Mouse (Mus musculus) bone marrow macrophage, adult 2 months (primary cell): ENCODE data around the gene Hist2h2ac.

ENCODE experiments used
- CTCF ChIP-seq: IDR thresholded peaks from 2 replicates; pipeline ENCODE4 v1.5.1; 2012; ENCODE audit warnings: low read depth, mild to moderate bottlenecking, low read length, moderate library complexity
- POLR2A ChIP-seq: IDR thresholded peaks from 2 replicates; pipeline ENCODE4 v1.6.1; 2012; ENCODE audit warnings: mild to moderate bottlenecking, low read depth, low read length, borderline replicate concordance

DNA sequence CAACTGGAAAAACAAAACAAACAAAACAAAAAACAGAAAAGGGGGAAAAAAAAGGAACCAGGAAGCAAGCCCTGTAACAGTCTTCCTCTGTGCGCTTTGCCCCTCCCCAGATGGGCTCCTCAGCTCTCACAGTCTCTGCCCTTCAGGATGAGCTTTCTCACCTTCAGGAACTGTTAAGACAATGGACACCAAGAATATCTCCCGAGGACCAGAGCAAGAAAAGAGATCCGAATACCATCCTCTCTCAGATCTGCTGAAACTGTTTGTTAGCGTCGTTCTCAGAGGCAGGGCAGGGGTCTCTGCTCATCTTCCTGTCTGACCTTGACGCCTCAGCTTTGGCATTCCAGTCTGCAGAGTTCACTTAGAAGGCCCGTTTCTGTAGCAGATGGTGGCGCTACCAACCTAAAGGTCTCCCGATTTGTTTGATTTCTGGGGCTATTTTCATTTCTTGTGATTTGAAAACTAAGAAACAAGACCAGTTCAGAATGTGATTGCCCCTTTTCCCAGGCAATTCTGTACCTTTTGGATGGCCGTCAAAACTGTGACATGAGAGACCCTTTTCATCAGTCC lies 49.6 kb downstream of the Hist2h2ac start:
- TF ChIP-seq CTCF: no peak
- TF ChIP-seq POLR2A: no peak
